Mouse (Mus musculus): ENCODE measurements around the gene Igf1r.

GRCm38 (mm10) chr7:68277054-68277896 lies 324.6 kb downstream of the Igf1r start:
- no peak for TF ChIP-seq CTCF (IDR thresholded peaks at IDR 0.05)
- TF ChIP-seq EP300 (IDR thresholded peaks at IDR 0.05; ENCODE audit: insufficient read depth, low read depth, low read length) = no peak
